Mouse (Mus musculus) myocyte (in vitro differentiated cells): Measurements from ENCODE around the gene Itpr1. TPM values are rescaled to one million over a fixed set of nuclear protein-coding genes. Genes with fewer than 3 reads are reported as not detected.

Experiments
- H3K27me3 ChIP-seq: one replicate; pipeline ENCODE4 v1.6.1; 2011; ENCODE audit not compliant: control insufficient read depth, insufficient read depth, insufficient read length
- H3K36me3 ChIP-seq: one replicate; pipeline ENCODE4 v1.6.1; 2011; ENCODE audit not compliant: control insufficient read depth, insufficient read depth
- H3K4me2 ChIP-seq: one replicate; pipeline ENCODE4 v1.6.1; 2011; ENCODE audit warnings: low read depth, control low read depth
- H3K4me3 ChIP-seq: one replicate; pipeline ENCODE4 v1.5.1; 2011; ENCODE audit warnings: mild to moderate bottlenecking, control low read depth, moderate library complexity
- H3K79me2 ChIP-seq: one replicate; pipeline ENCODE4 v1.6.1; 2011; ENCODE audit not compliant: control insufficient read depth, insufficient read depth
- H3ac ChIP-seq: one replicate; pipeline ENCODE4 v1.6.1; 2011; ENCODE audit not compliant: control insufficient read depth, insufficient read length
- CEBPB ChIP-seq: IDR thresholded peaks from 2 replicates; pipeline ENCODE4 v1.6.1; 2011; ENCODE audit warnings: mild to moderate bottlenecking, moderate library complexity; ENCODE audit not compliant: poor library complexity, insufficient read depth, severe bottlenecking
- E2F4 ChIP-seq: IDR thresholded peaks from one replicate; pipeline ENCODE4 v1.6.1; 2011; ENCODE audit warnings: mild to moderate bottlenecking, control low read depth, moderate library complexity; ENCODE audit not compliant: insufficient read depth
- MAX ChIP-seq: IDR thresholded peaks from one replicate; pipeline ENCODE4 v1.6.1; 2011; ENCODE audit warnings: low read depth, mild to moderate bottlenecking, control low read depth
- MYOD1 ChIP-seq, 3 experiments: IDR thresholded peaks; one replicate each; pipeline ENCODE4 v1.6.1; 2011; ENCODE audit warnings: control low read depth in 2 of 3, low read depth in 2 of 3, mild to moderate bottlenecking in 2 of 3, moderate library complexity in 1 of 3; ENCODE audit not compliant: insufficient read length in 2 of 3, control insufficient read depth in 1 of 3
- MYOG ChIP-seq, 3 experiments: IDR thresholded peaks; one replicate each; pipeline ENCODE4 v1.6.1; 2011; ENCODE audit warnings: control low read depth in 2 of 3, low read depth in 2 of 3, mild to moderate bottlenecking in 2 of 3; ENCODE audit not compliant: insufficient read length in 2 of 3, control insufficient read depth in 1 of 3, insufficient read depth in 1 of 3
- POLR2A ChIP-seq: IDR thresholded peaks from one replicate; pipeline ENCODE4 v1.6.1; 2011; ENCODE audit warnings: low read depth, mild to moderate bottlenecking, control low read depth, moderate library complexity; ENCODE audit not compliant: insufficient read length
- POLR2AphosphoS2 ChIP-seq: IDR thresholded peaks from one replicate; pipeline ENCODE4 v1.6.1; 2011; ENCODE audit warnings: low read depth, control low read depth; ENCODE audit not compliant: insufficient read length
- REST ChIP-seq: IDR thresholded peaks from one replicate; pipeline ENCODE4 v1.6.1; 2011; ENCODE audit warnings: mild to moderate bottlenecking, control low read depth, moderate library complexity; ENCODE audit not compliant: insufficient read depth, insufficient read length
- SRF ChIP-seq: IDR thresholded peaks from one replicate; pipeline ENCODE4 v1.6.1; 2011; ENCODE audit warnings: low read depth; ENCODE audit not compliant: control insufficient read depth, insufficient read length
- TCF12 ChIP-seq: IDR thresholded peaks from one replicate; pipeline ENCODE4 v1.6.1; 2011; ENCODE audit warnings: mild to moderate bottlenecking, control low read depth; ENCODE audit not compliant: poor library complexity, insufficient read depth, severe bottlenecking
- TCF3 ChIP-seq: IDR thresholded peaks from one replicate; pipeline ENCODE4 v1.6.1; 2011; ENCODE audit warnings: low read depth, control low read depth; ENCODE audit not compliant: insufficient read length
- USF1 ChIP-seq: IDR thresholded peaks from one replicate; pipeline ENCODE4 v1.6.1; 2011; ENCODE audit warnings: low read depth, mild to moderate bottlenecking, control low read depth, moderate library complexity
- polyA plus RNA-seq: library from polyadenylated mRNA; unstranded; fragments of >200 nt; fragmentation: generic; extraction: Trizol; gene quantifications from one replicate; pipeline ENCODE4 v1.2.1, GENCODE M21; 2012; ENCODE audit warnings: missing spikeins

Gene Itpr1
- polyA plus RNA-seq, 1 experiment = 3.1 TPM

GRCm38 (mm10) chr6:108413593-108413992 lies 200.7 kb downstream of the Itpr1 start:
- no peak overlapping the region for H3K4me2 ChIP-seq
- TF ChIP-seq MYOG (IDR thresholded peaks at IDR 0.05; ENCODE audit: control insufficient read depth in 1 of 3, insufficient read depth in 1 of 3, insufficient read length in 2 of 3, low read depth in 2 of 3) = no peak
- no peak for TF ChIP-seq TCF3
- no peak for TF ChIP-seq MYOD1 (IDR thresholded peaks at IDR 0.05; ENCODE audit: control insufficient read depth in 1 of 3, insufficient read length in 2 of 3, low read depth in 2 of 3)
- TF ChIP-seq TCF12 = no peak
- TF ChIP-seq POLR2A = no peak
- no peak for TF ChIP-seq MAX
- no peak overlapping the region for H3ac ChIP-seq
- no peaks in the 10 kb centered on the region for H3K27me3 ChIP-seq
- no peaks in the 10 kb centered on the region for H3K79me2 ChIP-seq
- H3K36me3 ChIP-seq = no peaks in the 10 kb centered on the region
- no peak overlapping the region for H3K4me3 ChIP-seq

GRCm38 (mm10) chr6:108415847-108416246 lies 203.0 kb downstream of the Itpr1 start:
- Histone ChIP-seq H3ac (no peak overlapping the region), H3K4me2 (no peak overlapping the region), H3K36me3 (no peaks in the 10 kb centered on the region), H3K4me3 (no peak overlapping the region), H3K27me3 (no peaks in the 10 kb centered on the region), H3K79me2 (no peaks in the 10 kb centered on the region)
- TF ChIP-seq POLR2A = no peak
- TF ChIP-seq TCF3 = no peak
- no peak for TF ChIP-seq USF1
- TF ChIP-seq SRF = no peak
- no peak for TF ChIP-seq MAX
- no peak for TF ChIP-seq E2F4
- TF ChIP-seq POLR2AphosphoS2 = no peak
- no peak for TF ChIP-seq TCF12
- TF ChIP-seq REST = no peak
- no peak for TF ChIP-seq CEBPB
- TF ChIP-seq MYOD1 (IDR thresholded peaks at IDR 0.05; ENCODE audit: control insufficient read depth in 1 of 3, insufficient read length in 2 of 3, low read depth in 2 of 3) = no peak
- no peak for TF ChIP-seq MYOG (IDR thresholded peaks at IDR 0.05; ENCODE audit: control insufficient read depth in 1 of 3, insufficient read depth in 1 of 3, insufficient read length in 2 of 3, low read depth in 2 of 3)

GRCm38 (mm10) chr6:108417508-108417907 lies 204.6 kb downstream of the Itpr1 start:
- Histone ChIP-seq H3K4me2 (no peak overlapping the region), H3K79me2 (no peaks in the 10 kb centered on the region), H3K36me3 (no peaks in the 10 kb centered on the region), H3K27me3 (no peaks in the 10 kb centered on the region), H3K4me3 (no peak overlapping the region), H3ac (no peak overlapping the region)
- TF ChIP-seq MYOD1 (IDR thresholded peaks at IDR 0.05; ENCODE audit: control insufficient read depth in 1 of 3, insufficient read length in 2 of 3, low read depth in 2 of 3) (no peak), USF1 (no peak), E2F4 (no peak), SRF (no peak), POLR2A (no peak), CEBPB (no peak), TCF3 (no peak), MAX (no peak), MYOG (IDR thresholded peaks at IDR 0.05; ENCODE audit: control insufficient read depth in 1 of 3, insufficient read depth in 1 of 3, insufficient read length in 2 of 3, low read depth in 2 of 3) (no peak), TCF12 (no peak)

- no peak overlapping the region for H3K4me2 ChIP-seq
- TF ChIP-seq MAX (no peak), SRF (no peak), TCF3 (no peak), CEBPB (no peak), USF1 (no peak), TCF12 (no peak), MYOG (IDR thresholded peaks at IDR 0.05; ENCODE audit: control insufficient read depth in 1 of 3, insufficient read depth in 1 of 3, insufficient read length in 2 of 3, low read depth in 2 of 3) (no peak), MYOD1 (IDR thresholded peaks at IDR 0.05; ENCODE audit: control insufficient read depth in 1 of 3, insufficient read length in 2 of 3, low read depth in 2 of 3) (no peak), REST (no peak), POLR2AphosphoS2 (no peak), E2F4 (no peak), POLR2A (no peak)
- H3ac ChIP-seq = no peak overlapping the region
- H3K79me2 ChIP-seq = no peaks in the 10 kb centered on the region
- no peaks in the 10 kb centered on the region for H3K36me3 ChIP-seq
- no peaks in the 10 kb centered on the region for H3K27me3 ChIP-seq
- no peak overlapping the region for H3K4me3 ChIP-seq
These were observed 205.3 kb downstream of the Itpr1 start for GRCm38 (mm10) chr6:108418218-108418617.
